Mouse (Mus musculus): ENCODE results near the gene 3110021N24Rik.

The 3110021N24Rik gene

DNA sequence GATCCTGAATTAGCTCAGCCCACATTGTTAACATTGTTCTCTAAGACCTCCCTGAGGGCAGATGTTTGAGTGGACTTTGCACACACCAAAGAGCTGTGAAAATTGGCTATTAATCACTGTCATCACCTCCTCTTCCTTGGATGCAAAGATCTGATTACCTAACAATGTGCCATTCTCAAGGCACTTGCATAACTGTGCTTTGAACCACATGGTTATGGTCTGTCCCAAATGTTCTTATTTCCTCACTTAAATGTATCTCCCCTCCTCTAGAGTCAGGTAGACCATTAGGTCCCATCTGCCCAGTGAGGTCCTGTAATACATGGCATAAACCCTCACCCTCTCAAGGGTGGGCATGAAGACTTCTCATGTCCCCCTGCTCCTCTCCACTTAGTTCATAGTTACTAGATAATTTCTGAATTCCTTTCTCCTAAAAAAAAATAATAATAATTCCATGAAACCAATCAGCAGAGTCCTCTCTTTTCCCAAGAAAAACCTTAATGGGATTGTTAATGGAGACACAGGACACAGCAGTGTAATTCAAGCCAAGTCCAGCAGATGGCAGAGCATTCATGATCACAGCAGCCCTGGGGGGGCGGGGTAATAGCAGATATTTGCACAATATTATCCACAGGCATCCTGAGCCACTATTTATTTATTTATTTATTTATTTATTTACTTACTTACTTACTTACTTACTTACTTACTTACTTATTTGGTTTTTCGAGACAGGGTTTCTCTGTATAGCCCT lies 78.8 kb downstream of the 3110021N24Rik start:
- peak; percentile 72 to 78 for DNase-seq

DNA sequence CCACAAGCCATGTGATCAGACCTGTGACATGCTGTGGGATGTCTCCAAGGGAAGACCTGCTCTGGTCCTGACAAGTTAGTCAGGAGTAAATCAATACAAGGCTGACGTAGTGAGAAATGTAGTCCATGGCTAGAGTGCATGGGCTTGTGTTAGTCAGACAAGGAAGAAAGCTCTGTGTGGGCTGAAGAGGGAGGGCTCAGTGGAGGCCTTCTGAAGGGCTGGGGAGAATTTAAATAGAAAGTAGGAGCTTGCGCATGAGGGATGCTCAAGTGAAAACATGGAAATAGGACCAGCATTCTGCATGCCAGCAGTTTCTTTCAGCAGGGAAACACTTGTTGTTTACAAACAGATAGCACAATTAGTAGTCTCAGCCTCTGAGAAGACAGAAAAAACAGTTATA lies 84.1 kb downstream of the 3110021N24Rik start:
- DNase-seq: no peak

DNA sequence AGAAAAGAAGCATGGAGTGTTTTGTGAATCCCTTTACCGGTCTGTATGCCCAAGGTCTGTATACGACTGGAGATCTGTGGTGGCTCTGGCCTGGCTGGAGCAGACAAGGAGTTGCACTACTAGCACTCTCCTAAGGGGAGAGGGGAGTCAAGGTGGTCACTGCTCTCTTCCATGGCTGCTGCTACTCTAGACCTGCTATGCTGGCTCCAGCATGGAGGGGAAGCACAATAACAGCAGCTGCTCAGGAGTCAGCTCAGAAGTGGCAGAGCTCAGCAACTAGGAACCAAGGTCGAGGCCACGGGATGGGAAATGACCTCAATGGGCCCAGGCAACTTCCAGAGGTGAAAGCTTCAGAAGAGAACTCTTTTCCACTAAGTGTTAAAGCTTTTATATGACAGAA lies 91.7 kb downstream of the 3110021N24Rik start:
- DNase-seq: no peak

DNA sequence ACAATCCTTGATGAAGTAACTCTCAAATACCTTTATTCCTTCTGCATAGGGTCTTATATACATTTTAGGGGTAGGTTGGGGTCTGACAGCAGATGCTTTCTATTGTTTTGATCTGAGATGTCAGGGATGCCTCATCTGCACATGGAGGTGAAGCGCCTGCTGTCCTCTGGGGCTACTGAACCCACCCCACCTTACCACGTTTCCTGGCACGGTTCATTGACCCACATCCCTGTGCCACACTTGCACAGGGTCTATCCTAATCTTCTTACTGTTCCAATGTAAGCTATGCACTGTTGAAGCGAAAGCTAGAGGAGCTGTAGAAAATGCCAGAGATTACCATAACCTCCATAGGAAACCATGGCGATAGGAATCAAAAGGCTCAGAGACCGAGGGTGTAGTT lies 92.1 kb downstream of the 3110021N24Rik start:
- no peak for DNase-seq

DNA sequence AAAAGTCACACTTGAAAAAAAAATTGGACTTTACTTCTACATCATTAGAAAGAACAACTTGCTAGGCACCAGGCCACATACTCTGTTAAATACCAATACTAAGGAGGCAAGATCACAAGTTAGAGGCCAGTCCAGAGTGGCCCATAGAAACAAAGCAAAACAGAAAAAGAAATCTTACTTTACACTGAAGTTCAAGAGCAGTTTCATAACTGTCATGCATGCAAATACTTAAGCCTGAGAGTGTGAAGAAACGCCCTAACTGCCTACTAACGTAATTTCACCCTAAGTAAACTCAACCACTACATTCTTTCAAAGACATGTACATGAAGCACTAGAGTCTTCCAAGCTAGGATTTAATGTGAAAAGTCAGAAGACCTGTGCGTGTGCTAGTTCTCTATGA lies 106.2 kb downstream of the 3110021N24Rik start:
- DNase-seq: no peak

DNA sequence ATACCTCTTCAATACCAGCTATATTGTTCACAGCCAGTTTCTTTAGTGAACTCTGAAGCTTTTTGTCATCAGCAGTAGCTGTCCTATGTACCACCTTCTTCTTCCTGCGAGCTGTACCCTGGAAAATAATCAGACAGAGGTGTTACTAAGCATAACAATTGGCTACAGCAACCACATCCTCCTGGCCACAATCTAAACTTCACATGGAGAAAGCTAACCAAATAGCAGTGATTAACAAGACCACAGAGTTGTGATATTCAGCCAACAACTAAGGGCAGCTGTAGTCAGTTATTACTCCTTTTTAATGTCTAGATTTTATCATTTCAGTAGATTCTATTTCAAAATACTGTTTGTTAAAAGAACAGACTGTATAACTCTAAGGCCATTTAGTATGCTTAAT lies 106.6 kb downstream of the 3110021N24Rik start:
- no peak for DNase-seq

DNA sequence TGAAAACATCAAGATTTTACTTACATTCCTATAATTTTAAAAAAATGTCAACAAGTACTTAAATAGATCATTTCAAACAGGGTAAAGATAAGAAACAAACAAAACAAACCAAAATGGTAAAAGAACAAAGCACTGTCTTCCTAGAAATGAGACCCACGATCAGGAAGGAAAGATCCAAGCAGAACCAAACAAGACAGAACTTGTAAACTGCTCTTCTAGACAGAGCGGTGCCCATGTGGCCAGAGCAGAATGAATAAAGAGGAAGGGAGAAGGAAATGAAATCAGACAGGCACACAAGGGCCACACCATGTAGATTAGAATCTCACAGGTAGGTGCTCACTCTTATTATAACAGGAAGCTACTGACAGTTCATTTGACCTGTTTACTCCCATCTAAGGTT lies 107.2 kb downstream of the 3110021N24Rik start:
- no peak for DNase-seq

DNA sequence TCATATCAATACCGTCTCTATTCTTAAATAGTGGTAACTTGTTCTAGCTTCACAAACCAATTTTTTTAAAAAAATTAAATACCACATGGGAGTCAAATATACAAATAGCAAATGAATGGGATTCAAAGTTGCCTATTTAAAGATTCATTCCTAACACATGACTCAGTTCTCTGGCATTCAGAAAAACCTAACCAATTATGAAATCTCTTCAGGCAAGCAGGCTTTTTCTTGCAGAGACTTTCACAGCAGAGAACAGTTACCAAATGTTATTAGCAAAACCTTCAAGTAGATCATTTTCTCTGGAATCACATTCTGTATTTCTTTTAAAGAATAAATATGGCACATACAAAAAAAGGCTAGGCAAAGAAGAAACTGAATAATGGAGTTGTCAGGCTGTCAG lies 111.2 kb downstream of the 3110021N24Rik start:
- no peak for DNase-seq
